Mouse (Mus musculus) mature B cell (primary cell): ENCODE measurements around the gene Sez6l.
"Not testable (repeated sequence)": the region's sequence is repeated elsewhere in the genome, so short reads cannot be mapped to it uniquely, and the experiment has no call there.

Source experiments
- in situ Hi-C: fragments of 300-500 bp; cut with MboI; formaldehyde crosslinking; loops from 2 replicates; pipeline ENCODE4 v1.14.3; 2019

Sez6l gene

GRCm38 (mm10) chr5:112433004-112433403 lies 144.0 kb downstream of the Sez6l start:
- in situ Hi-C loops, result loop anchor here (25.0 kb wide), 1 partner anchor 196 kb away; no protein-coding TSS in a partner anchor

GRCm38 (mm10) chr5:112432033-112432432 lies 145.0 kb downstream of the Sez6l start:
- in situ Hi-C loops, result loop anchor here (25.0 kb wide), 1 partner anchor 195 kb away; no protein-coding TSS in a partner anchor

- in situ Hi-C loops, result loop anchor here (25.0 kb wide), 1 partner anchor 194 kb away; no protein-coding TSS in a partner anchor
These were observed 145.7 kb downstream of the Sez6l start for GRCm38 (mm10) chr5:112431120-112431775.

- in situ Hi-C loops, result loop anchor here (25.0 kb wide), 1 partner anchor 192 kb away; no protein-coding TSS in a partner anchor
These were observed 148.0 kb downstream of the Sez6l start for GRCm38 (mm10) chr5:112428944-112429343.

GRCm38 (mm10) chr5:112427283-112427682 lies 149.7 kb downstream of the Sez6l start:
- in situ Hi-C loops, result loop anchor here (25.0 kb wide), 1 partner anchor 190 kb away; no protein-coding TSS in a partner anchor

GRCm38 (mm10) chr5:112426635-112427034 lies 150.3 kb downstream of the Sez6l start:
- in situ Hi-C loops, result loop anchor here (25.0 kb wide), 1 partner anchor 189 kb away; no protein-coding TSS in a partner anchor

GRCm38 (mm10) chr5:112419535-112419934 lies 157.4 kb downstream of the Sez6l start:
- in situ Hi-C loops, result no loop called here

GRCm38 (mm10) chr5:112418023-112418422 lies 159.0 kb downstream of the Sez6l start:
- in situ Hi-C loops, result no loop called here

GRCm38 (mm10) chr5:112416673-112417072 lies 160.3 kb downstream of the Sez6l start:
- in situ Hi-C loops, result no loop called here

- in situ Hi-C loops, result not testable (repeated sequence)
These were observed 164.2 kb downstream of the Sez6l start for GRCm38 (mm10) chr5:112412781-112413180.

- in situ Hi-C loops, result no loop called here
These were observed 165.3 kb downstream of the Sez6l start for GRCm38 (mm10) chr5:112411514-112412335.

GRCm38 (mm10) chr5:112411072-112411471 lies 165.9 kb downstream of the Sez6l start:
- in situ Hi-C loops, result no loop called here

GRCm38 (mm10) chr5:112409274-112409673 lies 167.7 kb downstream of the Sez6l start:
- in situ Hi-C loops, result no loop called here

GRCm38 (mm10) chr5:112406017-112406416 lies 171.0 kb downstream of the Sez6l start:
- in situ Hi-C loops, result no loop called here

GRCm38 (mm10) chr5:112402437-112402836 lies 174.5 kb downstream of the Sez6l start:
- in situ Hi-C loops, result no loop called here

GRCm38 (mm10) chr5:112399284-112399683 lies 177.7 kb downstream of the Sez6l start:
- in situ Hi-C loops, result no loop called here

- in situ Hi-C loops, result no loop called here
These were observed 180.9 kb downstream of the Sez6l start for GRCm38 (mm10) chr5:112396066-112396465.

- in situ Hi-C loops, result no loop called here
These were observed 182.1 kb downstream of the Sez6l start, which contains the start of gene Asphd2 for GRCm38 (mm10) chr5:112394779-112395443. Gene Asphd2, minus strand, starts transcription at chr5:112394866.

- in situ Hi-C loops, result no loop called here
These were observed 182.6 kb downstream of the Sez6l start for GRCm38 (mm10) chr5:112394415-112394763.

GRCm38 (mm10) chr5:112393741-112394414 lies 183.1 kb downstream of the Sez6l start:
- in situ Hi-C loops, result no loop called here

GRCm38 (mm10) chr5:112391676-112392323 lies 185.2 kb downstream of the Sez6l start:
- in situ Hi-C loops, result no loop called here
